ENCODE assay signal across 12 mouse cellular contexts in genomic region chr3:18787531-18788176, GRCm38 (mm10).
DNase-seq lines count a peak whose midpoint lies in the region; ATAC-seq lines count a peak whose summit lies in the region.
"Had no signal": no experiment of that assay in that cellular context is flagged by ENCODE, and none has a peak within 500 bp of the region (broad histone marks: within the 10 kb centered on the region; RNA-seq: fewer than 3 reads in every experiment).

No protein-coding gene starts in this region.

- ATAC-seq in heart, embryonic 12.5 days (ENCODE audit: insufficient number of reproducible peaks, low FRiP score): 0 out of 2 replicates have a peak, but pooled peaks have one; percentile 36
- peak; percentile 60; the same call in 1 of the 2 replicates for ATAC-seq in kidney, embryonic 14.5 days (ENCODE audit: low FRiP score, low TSS enrichment)
- ATAC-seq: lung, postnatal 0 days; midbrain, embryonic 15.5 days had no signal

- H3K27ac ChIP-seq in heart, embryonic 12.5 days (ENCODE audit: poor library complexity, severe bottlenecking): peak overlapping the region; percentile 36
- H3K27ac ChIP-seq in kidney, embryonic 14.5 days (ENCODE audit: low read depth, low read length): no peak overlapping the region; the same call in 1 of the 2 replicates
- H3K27ac ChIP-seq: midbrain, embryonic 15.5 days; neural tube, embryonic 15.5 days had no signal

- intact Hi-C loops in heart, postnatal 14 days (cut with DNase I): no loop called here

- no peak overlapping the region for H3K9ac ChIP-seq in heart, embryonic 12.5 days
- H3K9ac ChIP-seq in kidney, embryonic 14.5 days (ENCODE audit: low read depth, low read length): no peak overlapping the region
- H3K9ac ChIP-seq: midbrain, embryonic 15.5 days; neural tube, embryonic 15.5 days had no signal

- H3K36me3 ChIP-seq in heart, embryonic 12.5 days: no peaks in the 10 kb centered on the region
- no peaks in the 10 kb centered on the region for H3K36me3 ChIP-seq in kidney, embryonic 14.5 days (ENCODE audit: control insufficient read depth, insufficient read depth, low read length)
- H3K36me3 ChIP-seq: midbrain, embryonic 15.5 days; neural tube, embryonic 15.5 days had no signal

- H3K27me3 ChIP-seq in heart, embryonic 12.5 days (replicated peaks): no peaks in the 10 kb centered on the region
- H3K27me3 ChIP-seq in kidney, embryonic 14.5 days (ENCODE audit: control insufficient read depth, insufficient read depth, low read length): no peaks in the 10 kb centered on the region
- H3K27me3 ChIP-seq: midbrain, embryonic 15.5 days; neural tube, embryonic 15.5 days had no signal

- no peaks in the 10 kb centered on the region for H3K9me3 ChIP-seq in heart, embryonic 12.5 days (replicated peaks)
- no peaks in the 10 kb centered on the region for H3K9me3 ChIP-seq in kidney, embryonic 14.5 days (ENCODE audit: control insufficient read depth, low read length)
- H3K9me3 ChIP-seq: midbrain, embryonic 15.5 days; neural tube, embryonic 15.5 days had no signal

- no peak for DNase-seq in heart, postnatal 14 days
- peak; percentile 17 for DNase-seq in adrenal gland, postnatal 14 days
- peak; percentile 10 for DNase-seq in cerebellum, adult 8-10 months
- no peak for DNase-seq in urinary bladder, postnatal 4 days (ENCODE audit: low spot score in 2 of 2)
- no peak for DNase-seq in thymus, postnatal 36 days
- no peak for DNase-seq in left cerebral cortex, adult 9 months (ENCODE audit: low spot score in 2 of 2)
- DNase-seq: thymus, adult 18-20 months had no signal

- WGBS in heart, embryonic 12.5 days: 58% methylated on average over 8 of the region's 8 CpGs
- 55% methylated on average over 8 of the region's 8 CpGs for WGBS in kidney, embryonic 14.5 days

- no peak overlapping the region for H3K4me3 ChIP-seq in heart, embryonic 12.5 days
- no peak overlapping the region for H3K4me3 ChIP-seq in kidney, embryonic 14.5 days (ENCODE audit: low read length)
- H3K4me3 ChIP-seq: midbrain, embryonic 15.5 days; neural tube, embryonic 15.5 days had no signal

- H3K4me2 ChIP-seq in heart, embryonic 12.5 days: no peak overlapping the region
- H3K4me2 ChIP-seq in kidney, embryonic 14.5 days (replicated peaks; ENCODE audit: low read depth, low read length): no peak overlapping the region
- H3K4me2 ChIP-seq: midbrain, embryonic 15.5 days; neural tube, embryonic 15.5 days had no signal

- H3K4me1 ChIP-seq in heart, embryonic 12.5 days (replicated peaks): no peaks in the 10 kb centered on the region
- H3K4me1 ChIP-seq in kidney, embryonic 14.5 days (ENCODE audit: control insufficient read depth, insufficient read depth, low read length): no peaks in the 10 kb centered on the region
- H3K4me1 ChIP-seq: midbrain, embryonic 15.5 days; neural tube, embryonic 15.5 days had no signal

Comparison
In these comparisons a context has a peak if more than half of its experiments do, and no peak if none do; other contexts are left out.
1. DNase-seq: peak in adrenal gland, postnatal 14 days (single experiment) and cerebellum, adult 8-10 months (single experiment); none in heart, postnatal 14 days (0 of 2), urinary bladder, postnatal 4 days (0 of 2), thymus, postnatal 36 days (0 of 2) and left cerebral cortex, adult 9 months (0 of 2).